ENCODE assay signal across 22 mouse cellular contexts in genomic region chr3:112137940-112138339, GRCm38 (mm10).
DNase-seq lines count a peak whose midpoint lies in the region; ATAC-seq lines count a peak whose summit lies in the region.
"Had no signal": no experiment of that assay in that cellular context is flagged by ENCODE, and none has a peak within 500 bp of the region (broad histone marks: within the 10 kb centered on the region; RNA-seq: fewer than 3 reads in every experiment).

No protein-coding gene starts in this region.

- no peaks in the 10 kb centered on the region for H3K4me1 ChIP-seq in neural tube, embryonic 12.5 days
- H3K4me1 ChIP-seq: embryonic facial prominence, embryonic 10.5 days; heart, embryonic 13.5 days; hindbrain, embryonic 15.5 days had no signal

- peak; percentile 10 for DNase-seq in embryo, embryonic 10.5 days (ENCODE audit: low spot score)
- DNase-seq in embryo, embryonic 10 days (ENCODE audit: low spot score), result no peak
- no peak for DNase-seq in neural tube, embryonic 10.5 days (ENCODE audit: extremely low spot score, low spot score)
- peak; percentile 13 for DNase-seq in embryo, embryonic 11.5 days (ENCODE audit: low read depth, low spot score)
- no peak for DNase-seq in cerebellum, postnatal 4 days (ENCODE audit: low spot score in 2 of 2)
- no peak for DNase-seq in cerebellum, adult 9-11 months
- DNase-seq: adrenal gland, adult 8-10 months; adrenal gland, postnatal 36 days; B cell, adult 2 months; cerebellum, adult 8-10 months; cerebellum, postnatal 25 days; gastrocnemius, postnatal 36 days; heart, adult 11 months; heart, postnatal 36 days had no signal

- H3K27ac ChIP-seq in neural tube, embryonic 12.5 days, result no peak overlapping the region
- H3K27ac ChIP-seq: embryonic facial prominence, embryonic 10.5 days; heart, embryonic 13.5 days; hindbrain, embryonic 15.5 days had no signal

- no peak overlapping the region for H3K9ac ChIP-seq in neural tube, embryonic 12.5 days
- H3K9ac ChIP-seq: heart, embryonic 13.5 days; hindbrain, embryonic 15.5 days had no signal

- no peaks in the 10 kb centered on the region for H3K27me3 ChIP-seq in neural tube, embryonic 12.5 days (replicated peaks)
- H3K27me3 ChIP-seq: heart, embryonic 13.5 days; hindbrain, embryonic 15.5 days had no signal

- H3K4me2 ChIP-seq in neural tube, embryonic 12.5 days (replicated peaks), result no peak overlapping the region
- H3K4me2 ChIP-seq: heart, embryonic 13.5 days; hindbrain, embryonic 15.5 days had no signal

- H3K4me3 ChIP-seq in neural tube, embryonic 12.5 days, result no peak overlapping the region
- H3K4me3 ChIP-seq: embryonic facial prominence, embryonic 10.5 days; heart, embryonic 13.5 days; hindbrain, embryonic 15.5 days had no signal

- peak; percentile 63; the same call in 1 of the 2 replicates for ATAC-seq in neural tube, embryonic 12.5 days (ENCODE audit: low FRiP score, low read depth)
- ATAC-seq: CD4-positive, CD25-positive, alpha-beta regulatory T cell, adult 4 months; forebrain, embryonic 14.5 days; inflammation-experienced regulatory T-cells, adult 6 months; intestine, postnatal 0 days had no signal

- H3K36me3 ChIP-seq in neural tube, embryonic 12.5 days, result no peaks in the 10 kb centered on the region
- H3K36me3 ChIP-seq: embryonic facial prominence, embryonic 10.5 days; heart, embryonic 13.5 days; hindbrain, embryonic 15.5 days had no signal

- no peaks in the 10 kb centered on the region for H3K9me3 ChIP-seq in neural tube, embryonic 12.5 days
- H3K9me3 ChIP-seq: embryonic facial prominence, embryonic 10.5 days; heart, embryonic 13.5 days; hindbrain, embryonic 15.5 days had no signal

- WGBS in neural tube, embryonic 12.5 days, result 54% methylated on average over 2 of the region's 2 CpGs

Comparison
In these comparisons a context has a peak if more than half of its experiments do, and no peak if none do; other contexts are left out.
1. DNase-seq: peak in embryo, embryonic 10.5 days (single experiment) and embryo, embryonic 11.5 days (single experiment); none in embryo, embryonic 10 days (single experiment), neural tube, embryonic 10.5 days (single experiment), cerebellum, postnatal 4 days (0 of 2) and cerebellum, adult 9-11 months (single experiment).